Mouse (Mus musculus): ENCODE data around the gene Kcnh8.

The Kcnh8 gene

GRCm38 (mm10) chr17:52602093-52602780, at the start of gene Kcnh8:
TSS of gene Kcnh8 (plus strand) at chr17:52602709.
- DNase-seq (ENCODE audit: low read depth, low spot score): peak; percentile 40

GRCm38 (mm10) chr17:52559961-52560720, 42.4 kb upstream of the Kcnh8 start:
- peak; percentile 69 for DNase-seq (ENCODE audit: low read depth, low spot score)

- peak; percentile 60 for DNase-seq (ENCODE audit: low read depth, low spot score)
Observed at GRCm38 (mm10) chr17:52565467-52566155, 36.9 kb upstream of the Kcnh8 start.

GRCm38 (mm10) chr17:52569584-52570270, 32.8 kb upstream of the Kcnh8 start:
- peak; percentile 32 for DNase-seq (ENCODE audit: low read depth, low spot score)

- no peak for DNase-seq (ENCODE audit: low read depth, low spot score)
Observed at GRCm38 (mm10) chr17:52572229-52572628, 30.3 kb upstream of the Kcnh8 start.

GRCm38 (mm10) chr17:52591503-52592194, 10.9 kb upstream of the Kcnh8 start:
- DNase-seq (ENCODE audit: low read depth, low spot score): no peak

- DNase-seq (ENCODE audit: low read depth, low spot score): no peak
Observed at GRCm38 (mm10) chr17:52599141-52599540, 3.4 kb upstream of the Kcnh8 start.

- peak; percentile 96 for DNase-seq (ENCODE audit: low read depth, low spot score)
Observed at GRCm38 (mm10) chr17:52600882-52601371, 1.6 kb upstream of the Kcnh8 start.

- DNase-seq (ENCODE audit: low read depth, low spot score): no peak
Observed at GRCm38 (mm10) chr17:52602781-52603170, 267 bp downstream of the Kcnh8 start.

- peak; percentile 68 for DNase-seq (ENCODE audit: low read depth, low spot score)
Observed at GRCm38 (mm10) chr17:52603411-52603810, 902 bp downstream of the Kcnh8 start.

GRCm38 (mm10) chr17:52611382-52611781, 8.9 kb downstream of the Kcnh8 start:
- peak; percentile 71 for DNase-seq (ENCODE audit: low read depth, low spot score)

- peak; percentile 77 for DNase-seq (ENCODE audit: low read depth, low spot score)
Observed at GRCm38 (mm10) chr17:52649186-52649585, 46.7 kb downstream of the Kcnh8 start.

GRCm38 (mm10) chr17:52691988-52692387, 89.5 kb downstream of the Kcnh8 start:
- DNase-seq (ENCODE audit: low read depth, low spot score): peak; percentile 49

GRCm38 (mm10) chr17:52701944-52702343, 99.4 kb downstream of the Kcnh8 start:
- no peak for DNase-seq (ENCODE audit: low read depth, low spot score)

GRCm38 (mm10) chr17:52712319-52712718, 109.8 kb downstream of the Kcnh8 start:
- no peak for DNase-seq (ENCODE audit: low read depth, low spot score)

GRCm38 (mm10) chr17:52722214-52722613, 119.7 kb downstream of the Kcnh8 start:
- DNase-seq (ENCODE audit: low read depth, low spot score): no peak

GRCm38 (mm10) chr17:52728806-52729205, 126.3 kb downstream of the Kcnh8 start:
- DNase-seq (ENCODE audit: low read depth, low spot score): peak; percentile 75

- DNase-seq (ENCODE audit: low read depth, low spot score): no peak
Observed at GRCm38 (mm10) chr17:52738436-52738835, 135.9 kb downstream of the Kcnh8 start.

GRCm38 (mm10) chr17:52788151-52788550, 185.6 kb downstream of the Kcnh8 start:
- no peak for DNase-seq (ENCODE audit: low read depth, low spot score)

- DNase-seq (ENCODE audit: low read depth, low spot score): peak; percentile 8
Observed at GRCm38 (mm10) chr17:52804463-52804862, 202.0 kb downstream of the Kcnh8 start.

- no peak for DNase-seq (ENCODE audit: low read depth, low spot score)
Observed at GRCm38 (mm10) chr17:52810773-52811172, 208.3 kb downstream of the Kcnh8 start.
